Mouse (Mus musculus) hindbrain, embryonic 12.5 days (tissue): ENCODE data around the gene D7Ertd443e. TPM values are rescaled to one million over a fixed set of nuclear protein-coding genes. Genes with fewer than 3 reads are reported as not detected.

Experiments used
- ATAC-seq: fragments of 200-750 bp; cut with Nextera tagmentation; 2 replicates; pipeline ENCODE4 v1.8.0; 2017; ENCODE audit warnings: moderate TSS enrichment; ENCODE audit not compliant: low FRiP score
- H3K27ac ChIP-seq: fragments of 300-500 bp; sonication (generic); 2 replicates; pipeline ENCODE4 v1.5.1; 2016; ENCODE audit warnings: mild to moderate bottlenecking
- H3K27me3 ChIP-seq: fragments of 300-500 bp; sonication (generic); 2 replicates; pipeline ENCODE4 v1.6.1; 2016; ENCODE audit warnings: mild to moderate bottlenecking
- H3K36me3 ChIP-seq: fragments of 300-500 bp; sonication (generic); 2 replicates; pipeline ENCODE4 v1.6.1; 2016; ENCODE audit warnings: mild to moderate bottlenecking
- H3K4me1 ChIP-seq: fragments of 300-500 bp; sonication (generic); 2 replicates; pipeline ENCODE4 v1.6.1; 2016
- H3K4me2 ChIP-seq: fragments of 300-500 bp; sonication (generic); replicated peaks from 2 replicates; pipeline ENCODE4 v1.6.1; 2016; ENCODE audit warnings: mild to moderate bottlenecking
- H3K4me3 ChIP-seq: fragments of 300-500 bp; sonication (generic); 2 replicates; pipeline ENCODE4 v1.5.1; 2016; ENCODE audit warnings: mild to moderate bottlenecking
- H3K9ac ChIP-seq: fragments of 300-500 bp; sonication (generic); 2 replicates; pipeline ENCODE4 v1.6.1; 2016; ENCODE audit warnings: mild to moderate bottlenecking, moderate library complexity
- H3K9me3 ChIP-seq: fragments of 300-500 bp; sonication (generic); replicated peaks from 2 replicates; pipeline ENCODE4 v1.6.1; 2016; ENCODE audit warnings: mild to moderate bottlenecking
- WGBS: fragments of 180-500 bp; shearing (Covaris S2); methylation state at CpG from one replicate; pipeline ENCODE4 v1.1.7; 2016; 5-methylcytosine and 5-hydroxymethylcytosine counted together
- polyA plus RNA-seq: library from polyadenylated mRNA; unstranded; fragments of >200 nt; fragmentation: Nextera tagmentation; extraction: Ambion mirVana; gene quantifications from 2 replicates; pipeline ENCODE4 v1.2.1, GENCODE M21; 2016

D7Ertd443e gene
- polyA plus RNA-seq, 1 experiment from 2014 or later = 0.35 TPM

DNA sequence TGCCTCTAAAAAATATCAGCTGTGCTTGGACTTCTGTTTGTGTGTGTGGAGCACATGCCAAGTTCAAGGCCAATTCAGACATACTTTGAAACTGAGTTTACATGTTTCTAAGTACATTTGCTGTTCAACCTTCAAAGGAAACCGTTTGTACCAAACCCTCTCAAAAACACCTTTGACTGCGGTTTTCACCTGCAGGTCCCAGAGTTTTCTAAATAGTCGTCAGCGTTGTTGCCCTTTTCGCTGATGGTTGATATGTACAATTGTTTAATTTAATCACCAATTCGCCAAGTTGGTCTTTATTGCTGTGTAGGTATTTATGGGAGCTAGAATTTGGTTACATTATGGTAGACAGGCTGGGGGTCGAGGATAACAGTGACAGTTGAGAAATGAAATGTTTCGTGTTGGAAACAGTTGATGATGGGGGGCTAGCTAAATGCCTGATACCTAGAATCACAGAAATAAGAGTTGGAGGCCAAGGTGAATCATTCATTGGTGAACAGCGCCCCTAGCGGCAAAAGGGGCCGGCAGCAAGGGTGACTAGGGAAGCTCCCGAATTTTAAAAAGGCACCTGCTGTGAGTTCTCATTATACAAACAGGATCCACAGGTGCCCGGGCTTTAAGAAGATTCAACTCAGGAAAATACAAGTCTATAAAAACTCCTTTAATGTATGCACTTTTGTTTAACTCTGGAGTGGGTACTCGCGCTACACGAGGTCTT lies 161.9 kb downstream of the D7Ertd443e start:
- 30% methylated on average over 16 of the region's 16 CpGs for WGBS
- H3K36me3 ChIP-seq = no peaks in the 10 kb centered on the region
- peak overlapping the region; percentile 99 for H3K4me2 ChIP-seq
- H3K9ac ChIP-seq = no peak overlapping the region
- H3K27me3 ChIP-seq = peaks cover 15% of the 10 kb centered on the region
- peak overlapping the region; percentile 65 for H3K4me3 ChIP-seq
- H3K27ac ChIP-seq = no peak overlapping the region
- 0 out of 2 replicates have a peak, but pooled peaks have one; percentile 14 for ATAC-seq
- H3K9me3 ChIP-seq = no peaks in the 10 kb centered on the region
- H3K4me1 ChIP-seq = peaks cover 22% of the 10 kb centered on the region

Other genes starting within 250 kb of the D7Ertd443e start
- 3.5 and 6.6 TPM in 2 replicates for gene Adam12, start 153.5 kb downstream of the D7Ertd443e start, polyA plus RNA-seq